Mouse (Mus musculus) embryonic facial prominence, embryonic 14.5 days (tissue): ENCODE data around the gene Tmem238l. TPM values are rescaled to one million over a fixed set of nuclear protein-coding genes. Genes with fewer than 3 reads are reported as not detected.

Source experiments
- ATAC-seq: fragments of 200-750 bp; cut with Nextera tagmentation; 2 replicates; pipeline ENCODE4 v1.8.0; 2017; ENCODE audit warnings: low read depth, moderate number of reproducible peaks, moderate TSS enrichment
- DNase-seq: peaks from one replicate; pipeline ENCODE4 v3.0.0-alpha.2; 2015; ENCODE audit warnings: low spot score
- H3K27ac ChIP-seq: fragments of 300-500 bp; sonication (generic); replicated peaks from 2 replicates; pipeline ENCODE4 v1.5.1; 2014; ENCODE audit warnings: low read depth, mild to moderate bottlenecking, low read length, moderate library complexity
- H3K27me3 ChIP-seq: fragments of 300-500 bp; sonication (generic); replicated peaks from 2 replicates; pipeline ENCODE4 v1.6.1; 2014; ENCODE audit warnings: low read length; ENCODE audit not compliant: control insufficient read depth, insufficient read depth
- H3K36me3 ChIP-seq: fragments of 300-500 bp; sonication (generic); 2 replicates; pipeline ENCODE4 v1.6.1; 2014; ENCODE audit warnings: low read length, mixed read lengths; ENCODE audit not compliant: control insufficient read depth, insufficient read depth
- H3K4me1 ChIP-seq: fragments of 300-500 bp; sonication (generic); 2 replicates; pipeline ENCODE4 v1.6.1; 2014; ENCODE audit warnings: antibody characterized with exemption, low read length; ENCODE audit not compliant: control insufficient read depth, insufficient read depth
- H3K4me2 ChIP-seq: fragments of 300-500 bp; sonication (generic); 2 replicates; pipeline ENCODE4 v1.6.1; 2014; ENCODE audit warnings: low read depth, mild to moderate bottlenecking, low read length, moderate library complexity, mixed read lengths
- H3K4me3 ChIP-seq: fragments of 300-500 bp; sonication (generic); 2 replicates; pipeline ENCODE4 v1.5.1; 2014; ENCODE audit warnings: low read depth, mild to moderate bottlenecking, low read length
- H3K9ac ChIP-seq: fragments of 300-500 bp; sonication (generic); 2 replicates; pipeline ENCODE4 v1.6.1; 2014; ENCODE audit warnings: low read depth, mild to moderate bottlenecking, low read length, moderate library complexity, mixed read lengths
- H3K9me3 ChIP-seq: fragments of 300-500 bp; sonication (generic); 2 replicates; pipeline ENCODE4 v1.6.1; 2016; ENCODE audit warnings: low read length; ENCODE audit not compliant: control insufficient read depth
- WGBS: fragments of 180-500 bp; shearing (Covaris S2); extraction: QIAGEN DNeasy Blood & Tissue Kit; methylation state at CpG from one replicate; pipeline ENCODE4 v1.1.7; 2014; 5-methylcytosine and 5-hydroxymethylcytosine counted together
- polyA plus RNA-seq: library from polyadenylated mRNA; unstranded; fragments of >200 nt; fragmentation: Nextera tagmentation; extraction: Ambion mirVana; gene quantifications from 2 replicates; pipeline ENCODE4 v1.2.1, GENCODE M21; 2014

Tmem238l gene
- not detected in 2 replicates for polyA plus RNA-seq

- DNase-seq (no peak), ATAC-seq (no peak)
- no peak within 1 kb of the TSS for H3K9ac ChIP-seq
- H3K4me1 ChIP-seq = no peaks in the 10 kb centered on the region
- H3K4me3 ChIP-seq = no peak within 1 kb of the TSS
- no peaks in the 10 kb centered on the region for H3K36me3 ChIP-seq
- WGBS = 75% methylated on average over 9 of the region's 9 CpGs
- H3K9me3 ChIP-seq = no peaks in the 10 kb centered on the region
- no peak within 1 kb of the TSS for H3K4me2 ChIP-seq
- H3K27ac ChIP-seq = no peak within 1 kb of the TSS
- H3K27me3 ChIP-seq = no peaks in the 10 kb centered on the region
These were observed at the start of gene Tmem238l for GRCm38 (mm10) chr11:66956303-66956702. Gene Tmem238l (plus strand): TSS chr11:66956638.

GRCm38 (mm10) chr11:66911811-66912210 lies 44.6 kb upstream of the Tmem238l start, which contains the start of gene Pirt:
Gene Pirt (plus strand): TSS chr11:66911981.
- no peak for DNase-seq
- no peak within 1 kb of the TSS for H3K9ac ChIP-seq
- 39% methylated on average over 10 of the region's 10 CpGs for WGBS

GRCm38 (mm10) chr11:66912531-66913458 lies 43.6 kb upstream of the Tmem238l start:
- Histone ChIP-seq H3K27ac (no peak overlapping the region), H3K9me3 (no peaks in the 10 kb centered on the region), H3K4me2 (no peak overlapping the region), H3K4me3 (no peak overlapping the region), H3K36me3 (no peaks in the 10 kb centered on the region), H3K9ac (no peak overlapping the region), H3K27me3 (no peaks in the 10 kb centered on the region), H3K4me1 (0 out of 2 replicates have a peak, but pooled peaks cover 2% of the 10 kb centered on the region)
- ATAC-seq (peak; percentile 67), DNase-seq (peak; percentile 33)
- 48% methylated on average over 17 of the region's 17 CpGs for WGBS

More at GRCm38 (mm10) chr11:66911811-66912210, 44.6 kb upstream of the Tmem238l start, which contains the start of gene Pirt:
- Histone ChIP-seq H3K27ac (no peak within 1 kb of the TSS), H3K4me1 (0 out of 2 replicates have a peak, but pooled peaks cover 2% of the 10 kb centered on the region), H3K27me3 (no peaks in the 10 kb centered on the region), H3K4me3 (no peak within 1 kb of the TSS), H3K4me2 (no peak within 1 kb of the TSS), H3K9me3 (no peaks in the 10 kb centered on the region), H3K36me3 (no peaks in the 10 kb centered on the region)
- no peak; the same call in 1 of the 2 replicates for ATAC-seq

- H3K4me3 ChIP-seq = no peak overlapping the region
- H3K9me3 ChIP-seq = no peaks in the 10 kb centered on the region
- H3K4me2 ChIP-seq = no peak overlapping the region
These were observed 42.2 kb upstream of the Tmem238l start for GRCm38 (mm10) chr11:66914249-66914648.

GRCm38 (mm10) chr11:66920012-66920411 lies 36.4 kb upstream of the Tmem238l start:
- WGBS = 33% methylated on average over 2 of the region's 2 CpGs
- DNase-seq = no peak
- ATAC-seq = no peak
- Histone ChIP-seq H3K9me3 (no peaks in the 10 kb centered on the region), H3K36me3 (no peaks in the 10 kb centered on the region), H3K27ac (no peak overlapping the region), H3K4me1 (no peaks in the 10 kb centered on the region), H3K4me2 (no peak overlapping the region), H3K4me3 (no peak overlapping the region), H3K27me3 (no peaks in the 10 kb centered on the region), H3K9ac (no peak overlapping the region)

More at GRCm38 (mm10) chr11:66914249-66914648, 42.2 kb upstream of the Tmem238l start:
- H3K9ac ChIP-seq = no peak overlapping the region
- peak; percentile 44; the same call in 1 of the 2 replicates for ATAC-seq
- no peak overlapping the region for H3K27ac ChIP-seq
- 45% methylated on average over 3 of the region's 3 CpGs for WGBS
- no peaks in the 10 kb centered on the region for H3K36me3 ChIP-seq
- 0 out of 2 replicates have a peak, but pooled peaks cover 2% of the 10 kb centered on the region for H3K4me1 ChIP-seq
- peak; percentile 41 for DNase-seq
- no peaks in the 10 kb centered on the region for H3K27me3 ChIP-seq

GRCm38 (mm10) chr11:66924095-66924823 lies 32.2 kb upstream of the Tmem238l start:
- H3K9ac ChIP-seq = no peak overlapping the region
- H3K4me1 ChIP-seq = no peaks in the 10 kb centered on the region
- no peak overlapping the region for H3K4me3 ChIP-seq
- H3K9me3 ChIP-seq = no peaks in the 10 kb centered on the region
- 80% methylated on average over 11 of the region's 11 CpGs for WGBS
- no peak for ATAC-seq
- H3K27me3 ChIP-seq = no peaks in the 10 kb centered on the region
- DNase-seq = peak; percentile 53
- H3K27ac ChIP-seq = no peak overlapping the region
- H3K36me3 ChIP-seq = no peaks in the 10 kb centered on the region
- no peak overlapping the region for H3K4me2 ChIP-seq

GRCm38 (mm10) chr11:66928311-66928710 lies 28.1 kb upstream of the Tmem238l start:
- WGBS = 60% methylated on average over 3 of the region's 3 CpGs
- H3K27ac ChIP-seq = no peak overlapping the region

GRCm38 (mm10) chr11:66932827-66933599 lies 23.4 kb upstream of the Tmem238l start:
- Histone ChIP-seq H3K27me3 (no peaks in the 10 kb centered on the region), H3K4me3 (no peak overlapping the region), H3K27ac (no peak overlapping the region), H3K4me2 (no peak overlapping the region), H3K36me3 (no peaks in the 10 kb centered on the region), H3K4me1 (no peaks in the 10 kb centered on the region), H3K9me3 (no peaks in the 10 kb centered on the region), H3K9ac (no peak overlapping the region)
- WGBS = 72% methylated on average over 9 of the region's 9 CpGs
- ATAC-seq = no peak
- no peak for DNase-seq

More at GRCm38 (mm10) chr11:66928311-66928710, 28.1 kb upstream of the Tmem238l start:
- no peak overlapping the region for H3K4me2 ChIP-seq
- H3K4me1 ChIP-seq = no peaks in the 10 kb centered on the region
- DNase-seq (no peak), ATAC-seq (no peak)
- H3K4me3 ChIP-seq = no peak overlapping the region
- no peaks in the 10 kb centered on the region for H3K36me3 ChIP-seq
- no peaks in the 10 kb centered on the region for H3K9me3 ChIP-seq
- H3K9ac ChIP-seq = no peak overlapping the region
- no peaks in the 10 kb centered on the region for H3K27me3 ChIP-seq
